Mouse (Mus musculus): ENCODE measurements around the gene Pik3r4. TPM values are rescaled to one million over a fixed set of nuclear protein-coding genes. Genes with fewer than 3 reads are reported as not detected.
"Not testable (repeated sequence)": the region's sequence is repeated elsewhere in the genome, so short reads cannot be mapped to it uniquely, and the experiment has no call there.

Gene Pik3r4
- 10 to 100 TPM; 35.7 to 41.3 TPM for total RNA-seq (2021)
- long read RNA-seq, full-length matches to known transcripts, result 4 of 9 reads
- long read RNA-seq, partial matches to known transcripts, result 4 of 9 reads
- long read RNA-seq, other reads (novel, unspliced or antisense), result 1 of 9 reads

- peak; percentile 76 for DNase-seq (ENCODE audit: low spot score in 2 of 2)
Measured at GRCm38 (mm10) chr9:105642460-105643371, at the start of gene Pik3r4. Pik3r4 (plus strand) TSS chr9:105642978.

- DNase-seq (ENCODE audit: low spot score in 2 of 2), result no peak
Measured at GRCm38 (mm10) chr9:105598906-105599305, 43.9 kb upstream of the Pik3r4 start.

GRCm38 (mm10) chr9:105611980-105612771, 30.6 kb upstream of the Pik3r4 start:
- DNase-seq (ENCODE audit: low spot score in 2 of 2), result peak; percentile 45 to 53

GRCm38 (mm10) chr9:105612919-105613318, 29.9 kb upstream of the Pik3r4 start:
- peak; percentile 16 to 21 for DNase-seq (ENCODE audit: low spot score in 2 of 2)

- no peak for DNase-seq (ENCODE audit: low spot score in 2 of 2)
Measured at GRCm38 (mm10) chr9:105615952-105616351, 26.8 kb upstream of the Pik3r4 start.

GRCm38 (mm10) chr9:105617274-105617673, 25.5 kb upstream of the Pik3r4 start:
- DNase-seq (ENCODE audit: low spot score in 2 of 2), result peak; percentile 75 to 79

- DNase-seq (ENCODE audit: low spot score in 2 of 2), result no peak
Measured at GRCm38 (mm10) chr9:105633961-105634360, 8.8 kb upstream of the Pik3r4 start.

GRCm38 (mm10) chr9:105641377-105641776, 1.4 kb upstream of the Pik3r4 start:
- not testable (repeated sequence) for DNase-seq (ENCODE audit: low spot score in 2 of 2)

- DNase-seq (ENCODE audit: low spot score in 2 of 2), result no peak
Measured at GRCm38 (mm10) chr9:105656189-105656588, 13.4 kb downstream of the Pik3r4 start.

GRCm38 (mm10) chr9:105658216-105658615, 15.4 kb downstream of the Pik3r4 start:
- no peak for DNase-seq (ENCODE audit: low spot score in 2 of 2)

GRCm38 (mm10) chr9:105659877-105660276, 17.1 kb downstream of the Pik3r4 start:
- DNase-seq (ENCODE audit: low spot score in 2 of 2), result no peak

GRCm38 (mm10) chr9:105665269-105665668, 22.5 kb downstream of the Pik3r4 start:
- DNase-seq (ENCODE audit: low spot score in 2 of 2), result no peak

GRCm38 (mm10) chr9:105670916-105671315, 28.1 kb downstream of the Pik3r4 start:
- no peak for DNase-seq (ENCODE audit: low spot score in 2 of 2)

- DNase-seq (ENCODE audit: low spot score in 2 of 2), result no peak
Measured at GRCm38 (mm10) chr9:105672032-105672431, 29.3 kb downstream of the Pik3r4 start.

GRCm38 (mm10) chr9:105675941-105676340, 33.2 kb downstream of the Pik3r4 start:
- DNase-seq (ENCODE audit: low spot score in 2 of 2), result no peak

GRCm38 (mm10) chr9:105681386-105681785, 38.6 kb downstream of the Pik3r4 start:
- no peak for DNase-seq (ENCODE audit: low spot score in 2 of 2)

- DNase-seq (ENCODE audit: low spot score in 2 of 2), result no peak
Measured at GRCm38 (mm10) chr9:105684549-105685165, 41.9 kb downstream of the Pik3r4 start.

GRCm38 (mm10) chr9:105689485-105689884, 46.7 kb downstream of the Pik3r4 start:
- DNase-seq (ENCODE audit: low spot score in 2 of 2), result no peak

GRCm38 (mm10) chr9:105692472-105692871, 49.7 kb downstream of the Pik3r4 start:
- DNase-seq (ENCODE audit: low spot score in 2 of 2), result peak; percentile 43 to 53

- no peak for DNase-seq (ENCODE audit: low spot score in 2 of 2)
Measured at GRCm38 (mm10) chr9:105693056-105693455, 50.3 kb downstream of the Pik3r4 start.

GRCm38 (mm10) chr9:105693854-105694253, 51.1 kb downstream of the Pik3r4 start:
- DNase-seq (ENCODE audit: low spot score in 2 of 2), result peak; percentile 79 to 85
